Comparison of ENCODE assay signal across 17 mouse cellular contexts in the genomic region with DNA sequence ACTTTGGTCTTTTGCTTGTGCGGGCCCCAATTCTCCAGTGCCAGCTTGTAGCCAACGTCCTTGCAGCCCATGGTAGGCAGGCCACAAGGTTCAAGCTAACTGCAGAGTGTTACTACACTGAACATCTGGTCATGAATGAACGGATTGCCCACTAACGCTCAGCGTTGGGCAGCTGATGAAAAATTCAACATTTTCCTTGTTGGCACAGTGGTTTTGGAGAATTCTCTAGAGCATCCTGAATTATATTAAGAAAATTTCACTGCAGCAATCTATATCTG.
DNase-seq lines count a peak whose midpoint lies in the region; ATAC-seq and TF ChIP-seq lines count a peak whose summit lies in the region.
"Had no signal": no experiment of that assay in that cellular context is flagged by ENCODE, and none has a peak within 500 bp of the region (broad histone marks: within the 10 kb centered on the region; RNA-seq: fewer than 3 reads in every experiment).

No protein-coding gene starts in this region.

- H3K27me3 ChIP-seq in megakaryocyte, embryonic 14.5 days (replicated peaks), result no peaks in the 10 kb centered on the region
- H3K27me3 ChIP-seq in myocyte (ENCODE audit: control insufficient read depth, insufficient read depth, insufficient read length), result no peaks in the 10 kb centered on the region
- H3K27me3 ChIP-seq: embryonic facial prominence, embryonic 12.5 days had no signal

- intact Hi-C loops in heart, postnatal 14 days (cut with DNase I), result loop anchor here (5.0 kb wide), 1 partner anchor 72 kb away; no protein-coding TSS in a partner anchor

- H3K9me3 ChIP-seq in megakaryocyte, embryonic 14.5 days, result no peaks in the 10 kb centered on the region
- H3K9me3 ChIP-seq: embryonic facial prominence, embryonic 12.5 days; midbrain, embryonic 10.5 days had no signal

- H3ac ChIP-seq in myocyte (ENCODE audit: control insufficient read depth, insufficient read length), result no peak overlapping the region

- TF ChIP-seq CTCF in brain, embryonic 14.5 days (IDR thresholded peaks at IDR 0.05; ENCODE audit: borderline replicate concordance, extremely low read depth, insufficient read depth, insufficient read length), result no peak

- no peak for TF ChIP-seq POLR2A in brain, embryonic 14.5 days (IDR thresholded peaks at IDR 0.05; ENCODE audit: borderline replicate concordance, extremely low read depth, insufficient read depth, insufficient read length, poor library complexity, severe bottlenecking)
- no peak for TF ChIP-seq POLR2A in myocyte (IDR thresholded peaks at IDR 0.05; ENCODE audit: insufficient read length, low read depth)

- H3K79me2 ChIP-seq in myocyte (ENCODE audit: control insufficient read depth, insufficient read depth), result no peaks in the 10 kb centered on the region

- ATAC-seq in megakaryocyte, adult 5-6 weeks (ENCODE audit: poor library complexity, severe bottlenecking), result no peak
- ATAC-seq: inflammation-experienced regulatory T-cells, adult 6 months had no signal

- H3K36me3 ChIP-seq in megakaryocyte, embryonic 14.5 days (replicated peaks; ENCODE audit: low read length), result peaks cover 6% of the 10 kb centered on the region
- H3K36me3 ChIP-seq in myocyte (ENCODE audit: control insufficient read depth, insufficient read depth), result no peaks in the 10 kb centered on the region
- H3K36me3 ChIP-seq: embryonic facial prominence, embryonic 12.5 days; midbrain, embryonic 10.5 days had no signal

- peak overlapping the region; percentile 42 for H3K4me2 ChIP-seq in myocyte (ENCODE audit: low read depth)
- H3K4me2 ChIP-seq: embryonic facial prominence, embryonic 12.5 days; liver, embryonic 11.5 days had no signal

- H3K4me1 ChIP-seq in megakaryocyte, embryonic 14.5 days, result peaks cover 39% of the 10 kb centered on the region

- DNase-seq in heart, adult 11 months, result peak; percentile 88
- no peak for DNase-seq in heart, postnatal 14 days
- peak; percentile 32 for DNase-seq in brain, embryonic 14.5 days (ENCODE audit: low read depth)
- no peak for DNase-seq in kidney, adult 11 months
- DNase-seq in ovary, postnatal 10 days (ENCODE audit: low spot score), result no peak
- DNase-seq: adrenal gland, adult 8-10 months; cerebellum, adult 8-10 months; gastrocnemius, postnatal 36 days; right cerebral cortex, postnatal 14 days; thymus, adult 2 months had no signal

- peak overlapping the region; percentile 83 for H3K4me3 ChIP-seq in megakaryocyte, embryonic 14.5 days (replicated peaks)
- no peak overlapping the region for H3K4me3 ChIP-seq in myocyte
- H3K4me3 ChIP-seq: embryonic facial prominence, embryonic 12.5 days; midbrain, embryonic 10.5 days had no signal

TF ChIP-seq in myocyte, 11 proteins besides CTCF, POLR2A, EP300 and RAD21:
- TF ChIP-seq USF1 (IDR thresholded peaks at IDR 0.05; ENCODE audit: low read depth), result no peak
- TF ChIP-seq MAX (IDR thresholded peaks at IDR 0.05; ENCODE audit: low read depth), result no peak
- TF ChIP-seq TCF12 (IDR thresholded peaks at IDR 0.05; ENCODE audit: insufficient read depth, poor library complexity, severe bottlenecking), result no peak
- TF ChIP-seq MYOD1 (IDR thresholded peaks at IDR 0.05; ENCODE audit: control insufficient read depth in 1 of 3, insufficient read length in 2 of 3, low read depth in 2 of 3), result no peak
- TF ChIP-seq SRF (IDR thresholded peaks at IDR 0.05; ENCODE audit: control insufficient read depth, insufficient read length, low read depth), result no peak
- TF ChIP-seq E2F4 (IDR thresholded peaks at IDR 0.05; ENCODE audit: insufficient read depth), result no peak
- TF ChIP-seq TCF3 (IDR thresholded peaks at IDR 0.05; ENCODE audit: insufficient read length, low read depth), result no peak
- no peak for TF ChIP-seq REST (IDR thresholded peaks at IDR 0.05; ENCODE audit: insufficient read depth, insufficient read length)
- no peak for TF ChIP-seq POLR2AphosphoS2 (IDR thresholded peaks at IDR 0.05; ENCODE audit: insufficient read length, low read depth)
- TF ChIP-seq CEBPB (IDR thresholded peaks at IDR 0.05; ENCODE audit: insufficient read depth, poor library complexity, severe bottlenecking), result no peak

Comparison
In these comparisons a context has a peak if more than half of its experiments do, and no peak if none do; other contexts are left out.
1. DNase-seq: peak in heart, adult 11 months (single experiment) and brain, embryonic 14.5 days (single experiment); none in heart, postnatal 14 days (0 of 2), kidney, adult 11 months (single experiment) and ovary, postnatal 10 days (single experiment).